Mouse (Mus musculus): ENCODE data around the gene Prok1.

The Prok1 gene

GRCm38 (mm10) chr3:107187022-107187421 lies 52.5 kb downstream of the Prok1 start:
- no peak for DNase-seq (ENCODE audit: low spot score in 2 of 2)

DNA sequence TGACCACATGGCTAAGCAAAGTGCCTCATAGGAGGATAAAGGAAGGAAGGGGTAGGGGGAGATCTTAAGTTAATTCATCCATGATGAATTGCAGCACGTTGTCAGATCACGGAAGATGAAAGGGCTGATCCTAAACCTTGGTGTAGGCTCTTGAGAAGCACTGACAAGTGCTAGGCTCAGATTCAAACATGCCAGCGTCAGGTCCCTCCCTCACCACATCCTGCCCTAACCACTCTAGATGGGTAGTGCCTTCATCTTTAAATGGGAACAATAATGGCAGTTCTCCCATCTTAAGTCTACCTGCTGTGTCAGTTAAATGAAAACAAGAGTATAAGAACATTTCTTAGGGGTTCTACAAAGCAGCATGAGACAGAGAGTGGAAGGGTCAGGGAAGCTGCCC lies 53.9 kb downstream of the Prok1 start:
- no peak for DNase-seq (ENCODE audit: low spot score in 2 of 2)

DNA sequence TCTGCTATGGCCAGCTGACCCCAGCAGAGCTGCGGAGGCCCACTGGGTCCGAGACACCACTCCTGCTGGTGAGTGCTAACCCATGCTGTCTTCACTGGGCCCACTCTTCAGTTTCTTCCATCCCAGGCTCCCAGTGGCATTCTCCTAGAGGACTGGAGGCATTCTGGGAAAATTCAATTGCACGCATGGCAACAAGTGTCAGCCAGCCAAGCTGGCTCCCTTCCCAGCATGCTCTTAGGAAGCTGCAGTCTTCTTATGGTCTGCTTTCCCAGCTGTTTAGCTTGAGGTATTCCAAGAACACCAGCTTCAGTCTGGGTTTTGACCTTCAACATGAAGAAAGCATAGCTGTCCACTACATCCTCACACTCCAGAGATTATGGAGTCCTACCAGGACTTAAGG lies 56.3 kb downstream of the Prok1 start:
- no peak for DNase-seq (ENCODE audit: low spot score in 2 of 2)

All from frontal cortex, postnatal 25 days (tissue).